Mouse (Mus musculus): ENCODE results near the gene Col4a5. TPM values are rescaled to one million over a fixed set of nuclear protein-coding genes. Genes with fewer than 3 reads are reported as not detected.

Col4a5 gene
- polyA plus RNA-seq (2014; fragmentation: Illumina TruSeq; extraction: RNeasy Lipid Tissue Mini Kit (QIAGEN cat#74804); ENCODE audit: low read depth, low replicate concordance), result 24.4 TPM

GRCm38 (mm10) chrX:141475110-141475509, at the start of gene Col4a5:
TSS of gene Col4a5 (plus strand) at chrX:141475385.

GRCm38 (mm10) chrX:141473470-141474302, 1.5 kb upstream of the Col4a5 start, which contains the start of gene Col4a6:
TSS of gene Col4a6 (minus strand) at chrX:141474076.

GRCm38 (mm10) chrX:141724937-141725918, 250.0 kb downstream of the Col4a5 start, which contains the start of gene Irs4:
TSS of gene Irs4 (minus strand) at chrX:141725263.

Other genes starting within 250 kb of the Col4a5 start
- 10.3 TPM for gene Col4a6, start 1.3 kb upstream of the Col4a5 start, polyA plus RNA-seq (2014; fragmentation: Illumina TruSeq; extraction: RNeasy Lipid Tissue Mini Kit (QIAGEN cat#74804); ENCODE audit: low read depth, low replicate concordance)
- gene Irs4, start 249.9 kb downstream of the Col4a5 start, polyA plus RNA-seq (2014; fragmentation: Illumina TruSeq; extraction: RNeasy Lipid Tissue Mini Kit (QIAGEN cat#74804); ENCODE audit: low read depth, low replicate concordance), result 0.72 TPM

Measured in adipose tissue, adult 10 weeks (tissue).